Mouse (Mus musculus) MEL (cell line): ENCODE measurements at regions not wholly inside any gene's neighbourhood (a gene's known extent, or its start where the extent isn't known, plus 50 kb on each side); places are given as distances from the start of the nearest gene placed in this dataset.

Source experiments
- DNase-seq: peaks from one replicate; pipeline ENCODE4 v3.0.0; 2011; ENCODE audit warnings: low read depth, low spot score
- H3K27ac ChIP-seq: 2 replicates; pipeline ENCODE4 v1.5.1; 2012; ENCODE audit warnings: low read depth, mild to moderate bottlenecking, control low read depth, low read length, moderate library complexity; ENCODE audit not compliant: control insufficient read depth
- H3K27me3 ChIP-seq, 2 experiments: fragments of 150-350 bp in 1 of 2; sonication (generic) in 1 of 2; 2 replicates each; pipeline ENCODE4 v1.6.1; 2012; ENCODE audit warnings: low read length in 2 of 2, mild to moderate bottlenecking in 2 of 2, improper control_type of control experiment in 1 of 2, moderate library complexity in 1 of 2; ENCODE audit not compliant: insufficient read depth in 2 of 2, control insufficient read depth in 1 of 2
- H3K36me3 ChIP-seq, 2 experiments: 2 replicates each; pipeline ENCODE4 v1.6.1; 2012 to 2014; ENCODE audit warnings: low read length in 2 of 2, improper control_type of control experiment in 1 of 2, inconsistent platforms in 1 of 2, mild to moderate bottlenecking in 1 of 2; ENCODE audit not compliant: insufficient read depth in 2 of 2, control insufficient read depth in 1 of 2
- H3K4me1 ChIP-seq, 2 experiments: fragments of 150-350 bp in 1 of 2; sonication (generic) in 1 of 2; 2 replicates each; pipeline ENCODE4 v1.6.1; 2012; ENCODE audit warnings: low read length in 2 of 2, improper control_type of control experiment in 1 of 2, mild to moderate bottlenecking in 1 of 2; ENCODE audit not compliant: insufficient read depth in 2 of 2, control insufficient read depth in 1 of 2
- H3K4me3 ChIP-seq, 2 experiments: fragments of 150-350 bp in 1 of 2; sonication (generic) in 1 of 2; 2 replicates each; pipeline ENCODE4 v1.5.1; 2012; ENCODE audit warnings: low read depth in 2 of 2, low read length in 2 of 2, mild to moderate bottlenecking in 2 of 2, moderate library complexity in 2 of 2, control low read depth in 1 of 2, improper control_type of control experiment in 1 of 2; ENCODE audit not compliant: control insufficient read depth in 1 of 2, insufficient read depth in 1 of 2
- H3K79me2 ChIP-seq: 2 replicates; pipeline ENCODE4 v1.6.1; 2012; ENCODE audit warnings: mild to moderate bottlenecking, low read length, moderate library complexity; ENCODE audit not compliant: control insufficient read depth, poor library complexity, insufficient read depth
- H3K9ac ChIP-seq: 2 replicates; pipeline ENCODE4 v1.6.1; 2012; ENCODE audit warnings: low read depth, mild to moderate bottlenecking, control low read depth, low read length, moderate library complexity; ENCODE audit not compliant: control insufficient read depth, poor library complexity, severe bottlenecking
- H3K9me3 ChIP-seq: fragments of 150-350 bp; sonication (generic); replicated peaks from 2 replicates; pipeline ENCODE4 v1.6.1; 2012; ENCODE audit warnings: mild to moderate bottlenecking, low read length, improper control_type of control experiment, moderate library complexity; ENCODE audit not compliant: insufficient read depth
- BHLHE40 ChIP-seq: IDR thresholded peaks from 2 replicates; pipeline ENCODE4 v1.6.1; 2012; ENCODE audit warnings: low read depth, mild to moderate bottlenecking, inconsistent platforms, low read length, improper control_type of control experiment, borderline replicate concordance
- ELF1 ChIP-seq: IDR thresholded peaks from 2 replicates; pipeline ENCODE4 v1.6.1; 2014; ENCODE audit warnings: low read depth, mild to moderate bottlenecking, inconsistent platforms, low read length, improper control_type of control experiment, moderate library complexity
- EP300 ChIP-seq, 2 experiments: IDR thresholded peaks; 2 replicates each; pipeline ENCODE4 v1.6.1; 2011; ENCODE audit warnings: improper control_type of control experiment in 2 of 2, low read length in 2 of 2, low read depth in 1 of 2, mild to moderate bottlenecking in 1 of 2
- ETS1 ChIP-seq: IDR thresholded peaks from 2 replicates; pipeline ENCODE4 v1.6.1; 2012; ENCODE audit warnings: low read depth, mild to moderate bottlenecking, inconsistent platforms, low read length, improper control_type of control experiment, moderate library complexity
- HCFC1 ChIP-seq: IDR thresholded peaks from 2 replicates; pipeline ENCODE4 v1.6.1; 2012; ENCODE audit warnings: low read depth, mild to moderate bottlenecking, inconsistent platforms, low read length, improper control_type of control experiment, moderate library complexity
- KAT2A ChIP-seq: conservative IDR thresholded peaks from 2 replicates; pipeline ENCODE4 v1.6.1; 2012; ENCODE audit warnings: low read depth, low read length, improper control_type of control experiment, inconsistent platforms
- MAFK ChIP-seq: IDR thresholded peaks from 2 replicates; pipeline ENCODE4 v1.6.1; 2011; ENCODE audit warnings: low read depth, mild to moderate bottlenecking, low read length, improper control_type of control experiment, borderline replicate concordance
- MXI1 ChIP-seq: IDR thresholded peaks from 2 replicates; pipeline ENCODE4 v1.6.1; 2011; ENCODE audit warnings: mild to moderate bottlenecking, low read depth, low read length, improper control_type of control experiment
- MYB ChIP-seq: IDR thresholded peaks from 2 replicates; pipeline ENCODE4 v1.6.1; 2011; ENCODE audit warnings: mild to moderate bottlenecking, low read depth, low read length, improper control_type of control experiment
- MYC ChIP-seq: IDR thresholded peaks from 2 replicates; pipeline ENCODE4 v1.6.1; 2011; ENCODE audit warnings: low read depth, mild to moderate bottlenecking, low read length, improper control_type of control experiment, moderate library complexity
- NRF1 ChIP-seq: IDR thresholded peaks from 2 replicates; pipeline ENCODE4 v1.6.1; 2014; ENCODE audit warnings: low read depth, mild to moderate bottlenecking, inconsistent platforms, low read length, improper control_type of control experiment, moderate library complexity; ENCODE audit not compliant: poor library complexity, insufficient read depth, severe bottlenecking
- POLR2A ChIP-seq, 2 experiments: IDR thresholded peaks; 2 replicates each; pipeline ENCODE4 v1.6.1; 2011 to 2012; ENCODE audit warnings: low read length in 2 of 2, mild to moderate bottlenecking in 2 of 2, control low read depth in 1 of 2, improper control_type of control experiment in 1 of 2, low read depth in 1 of 2, moderate library complexity in 1 of 2; ENCODE audit not compliant: control insufficient read depth in 1 of 2, insufficient read depth in 1 of 2, poor library complexity in 1 of 2
- POLR2AphosphoS5 ChIP-seq: IDR thresholded peaks from 2 replicates; pipeline ENCODE4 v1.6.1; 2012; ENCODE audit warnings: low read depth, borderline replicate concordance, mild to moderate bottlenecking, inconsistent platforms, low read length, moderate library complexity, mixed read lengths
- RCOR1 ChIP-seq: IDR thresholded peaks from 2 replicates; pipeline ENCODE4 v1.6.1; 2012; ENCODE audit warnings: low read depth, mild to moderate bottlenecking, inconsistent platforms, low read length, improper control_type of control experiment
- SIN3A ChIP-seq: IDR thresholded peaks from 2 replicates; pipeline ENCODE4 v1.6.1; 2012; ENCODE audit warnings: low read length, improper control_type of control experiment, inconsistent platforms
- SMC3 ChIP-seq: IDR thresholded peaks from 2 replicates; pipeline ENCODE4 v1.6.1; 2011; ENCODE audit warnings: low read depth, low read length, improper control_type of control experiment
- TAL1 ChIP-seq: IDR thresholded peaks from 2 replicates; pipeline ENCODE4 v1.6.1; 2012; ENCODE audit warnings: mild to moderate bottlenecking, inconsistent platforms, low read length, moderate library complexity, mixed read lengths
- TBP ChIP-seq: IDR thresholded peaks from 2 replicates; pipeline ENCODE4 v1.8.0; 2011; ENCODE audit warnings: low read depth, low read length, improper control_type of control experiment
- ZC3H11A ChIP-seq: IDR thresholded peaks from 2 replicates; pipeline ENCODE4 v1.6.1; 2012; ENCODE audit warnings: low read depth, mild to moderate bottlenecking, inconsistent platforms, low read length, improper control_type of control experiment
- ZMIZ1 ChIP-seq: IDR thresholded peaks from 2 replicates; pipeline ENCODE4 v1.6.1; 2012; ENCODE audit warnings: low read depth, mild to moderate bottlenecking, inconsistent platforms, low read length, improper control_type of control experiment, moderate library complexity
- ZNF384 ChIP-seq: IDR thresholded peaks from 2 replicates; pipeline ENCODE4 v1.6.1; 2012; ENCODE audit warnings: low read depth, mild to moderate bottlenecking, inconsistent platforms, low read length, improper control_type of control experiment

DNA sequence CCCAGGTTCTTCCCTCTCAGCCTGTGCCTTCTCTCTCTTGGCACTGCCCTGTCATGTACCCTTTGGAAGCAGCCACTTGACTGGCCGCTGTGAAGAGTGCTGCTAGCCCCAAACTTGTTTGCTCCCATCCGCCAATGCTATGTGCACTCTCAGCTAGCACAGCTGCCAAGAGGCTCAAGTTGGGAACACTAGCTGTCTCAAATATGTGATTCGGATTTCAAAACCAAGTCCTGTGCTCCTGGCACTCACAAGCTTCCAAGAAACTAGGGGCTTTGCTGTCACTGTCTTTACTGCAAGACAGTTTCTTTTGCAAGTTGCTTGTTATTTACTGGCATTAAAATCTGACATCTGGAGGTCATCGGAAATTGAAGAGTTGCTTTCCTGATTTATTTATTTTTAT lies 138.6 kb upstream of the Sgk1 start:
- Histone ChIP-seq H3K4me3 (no peak overlapping the region), H3K36me3 (no peaks in the 10 kb centered on the region), H3K27me3 (peaks cover 5 to 9% of the 10 kb centered on the region in 2 experiments), H3K79me2 (no peaks in the 10 kb centered on the region), H3K27ac (no peak overlapping the region), H3K9ac (no peak overlapping the region), H3K4me1 (no peaks in the 10 kb centered on the region), H3K9me3 (no peaks in the 10 kb centered on the region)
- TF ChIP-seq BHLHE40, result no peak
- no peak for TF ChIP-seq MYC
- TF ChIP-seq MXI1, result no peak
- TF ChIP-seq EP300 (IDR thresholded peaks at IDR 0.05; ENCODE audit: low read depth in 1 of 2, low read length in 2 of 2), result no peak
- DNase-seq, result no peak

DNA sequence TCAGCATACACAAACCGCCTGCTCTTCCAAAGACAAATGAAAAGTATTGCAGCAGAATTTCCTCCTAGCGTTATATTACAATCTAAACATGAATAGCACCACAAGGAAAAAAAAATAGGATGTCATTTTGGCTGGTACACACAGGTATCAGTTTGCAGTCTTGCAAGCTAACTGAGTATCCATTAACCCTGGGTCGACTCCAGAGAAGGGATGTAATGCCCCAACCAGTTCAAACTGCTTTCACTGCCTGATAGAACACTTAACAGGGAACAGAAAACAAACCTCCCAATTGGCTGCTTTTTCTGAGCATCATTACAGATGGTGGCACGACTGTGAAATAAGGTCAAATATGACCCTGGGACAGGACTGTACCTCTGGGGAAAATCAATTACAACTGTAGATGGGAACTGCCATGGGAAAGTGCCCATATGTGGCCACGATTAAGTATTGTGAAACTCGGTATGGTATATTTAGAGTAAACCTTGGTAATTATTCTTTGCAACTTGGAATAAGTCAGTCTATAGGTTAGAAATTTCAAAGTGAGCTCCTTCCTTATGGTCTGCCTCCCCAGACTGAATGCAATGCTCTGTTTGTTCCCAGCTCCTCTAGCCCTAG lies 137.5 kb upstream of the Sgk1 start:
- Histone ChIP-seq H3K27me3 (peaks cover 5 to 9% of the 10 kb centered on the region in 2 experiments), H3K4me1 (no peaks in the 10 kb centered on the region), H3K36me3 (no peaks in the 10 kb centered on the region), H3K9me3 (no peaks in the 10 kb centered on the region), H3K79me2 (no peaks in the 10 kb centered on the region), H3K9ac (no peak overlapping the region), H3K27ac (no peak overlapping the region), H3K4me3 (no peak overlapping the region)
- DNase-seq, result no peak
- no peak for TF ChIP-seq KAT2A
- TF ChIP-seq POLR2A (IDR thresholded peaks at IDR 0.05; ENCODE audit: control insufficient read depth in 1 of 2, insufficient read depth in 1 of 2, low read depth in 1 of 2, low read length in 2 of 2, poor library complexity in 1 of 2), result no peak
- TF ChIP-seq ZNF384, result no peak
- TF ChIP-seq MAFK, result no peak
- TF ChIP-seq RCOR1, result no peak
- TF ChIP-seq MYB, result no peak
- TF ChIP-seq ZMIZ1, result no peak
- no peak for TF ChIP-seq SMC3
- no peak for TF ChIP-seq ZC3H11A
- no peak for TF ChIP-seq ETS1

DNA sequence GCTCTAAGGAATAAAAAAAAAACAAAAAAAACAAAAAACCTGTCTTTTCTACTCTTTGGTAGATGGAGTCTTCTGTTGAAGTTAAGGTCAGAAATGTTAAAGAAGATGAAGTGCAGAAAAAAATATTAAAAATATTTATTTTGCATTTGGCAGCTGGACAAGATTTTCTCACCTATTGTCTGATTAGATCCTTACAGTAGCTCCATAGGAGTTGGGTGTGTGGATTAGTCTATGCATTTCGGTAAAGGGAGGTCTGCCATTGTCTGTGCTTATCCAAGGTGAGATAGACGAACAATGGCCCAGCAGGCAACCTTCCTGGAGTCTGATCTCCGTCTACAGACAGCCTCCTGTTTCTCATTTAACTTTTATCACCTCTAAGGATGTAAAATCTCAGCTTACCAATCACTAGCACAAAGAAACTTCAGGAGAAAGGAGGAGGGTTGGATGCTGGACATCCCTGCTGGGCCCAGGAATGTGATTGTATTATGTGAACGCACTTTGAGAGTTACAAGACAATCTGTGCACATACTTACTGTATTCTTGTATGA lies 136.0 kb upstream of the Sgk1 start:
- H3K4me3 ChIP-seq, result no peak overlapping the region
- TF ChIP-seq SIN3A (no peak), HCFC1 (no peak), MAFK (no peak), EP300 (IDR thresholded peaks at IDR 0.05; ENCODE audit: low read depth in 1 of 2, low read length in 2 of 2) (no peak), SMC3 (no peak), ZNF384 (no peak), RCOR1 (no peak), TBP (no peak), NRF1 (no peak), POLR2AphosphoS5 (no peak), TAL1 (no peak), ELF1 (no peak)
- no peak for DNase-seq

More for the DNA sequence above, 136.0 kb upstream of the Sgk1 start:
- Histone ChIP-seq H3K36me3 (no peaks in the 10 kb centered on the region), H3K79me2 (no peaks in the 10 kb centered on the region), H3K9me3 (no peaks in the 10 kb centered on the region), H3K27me3 (peaks cover 5 to 9% of the 10 kb centered on the region in 2 experiments), H3K27ac (no peak overlapping the region), H3K4me1 (no peaks in the 10 kb centered on the region), H3K9ac (no peak overlapping the region)
